Mouse (Mus musculus) olfactory bulb, adult 2 months (tissue): Measurements from ENCODE around the gene Cenpa.

ENCODE experiments used
- CTCF ChIP-seq: fragments of 200-500 bp; IDR thresholded peaks from 2 replicates; pipeline ENCODE4 v1.5.1; 2012; ENCODE audit warnings: low read depth, mild to moderate bottlenecking, low read length, moderate library complexity; ENCODE audit not compliant: insufficient read depth
- POLR2A ChIP-seq: fragments of 200-500 bp; IDR thresholded peaks from 2 replicates; pipeline ENCODE4 v1.6.1; 2012; ENCODE audit warnings: mild to moderate bottlenecking, low read depth, low read length, moderate library complexity; ENCODE audit not compliant: insufficient read depth

GRCm38 (mm10) chr5:30713299-30713675, 46.7 kb downstream of the Cenpa start:
- TF ChIP-seq CTCF (no peak), POLR2A (0 out of 2 replicates have a peak, but pooled peaks have one; percentile 26)
